Mouse (Mus musculus): ENCODE results near the gene Saal1. TPM values are rescaled to one million over a fixed set of nuclear protein-coding genes. Genes with fewer than 3 reads are reported as not detected.

The Saal1 gene
- polyA plus RNA-seq, 1 experiment from 2014 or later, result 27.8 TPM

- no peaks in the 10 kb centered on the region for H3K4me1 ChIP-seq
- no peak overlapping the region for H3K4me3 ChIP-seq (replicated peaks)
- H3K9ac ChIP-seq, result no peak overlapping the region
- 73% methylated on average over 5 of the region's 5 CpGs for WGBS
- ATAC-seq (ENCODE audit: insufficient number of reproducible peaks, low FRiP score, low TSS enrichment, low read depth), result no peak
- H3K27ac ChIP-seq (replicated peaks), result no peak overlapping the region
- H3K9me3 ChIP-seq (replicated peaks), result no peaks in the 10 kb centered on the region
- H3K36me3 ChIP-seq, result no peaks in the 10 kb centered on the region
- no peak overlapping the region for H3K4me2 ChIP-seq (replicated peaks)
- 0 out of 2 replicates have a peak, but pooled peaks cover 4% of the 10 kb centered on the region for H3K27me3 ChIP-seq
Measured at GRCm38 (mm10) chr7:46724396-46724795, 13.9 kb upstream of the Saal1 start.

GRCm38 (mm10) chr7:46723849-46724248 lies 13.4 kb upstream of the Saal1 start:
- ATAC-seq (ENCODE audit: insufficient number of reproducible peaks, low FRiP score, low TSS enrichment, low read depth), result no peak
- Histone ChIP-seq H3K36me3 (no peaks in the 10 kb centered on the region), H3K9me3 (replicated peaks) (no peaks in the 10 kb centered on the region), H3K27ac (replicated peaks) (no peak overlapping the region), H3K4me3 (replicated peaks) (no peak overlapping the region), H3K4me1 (no peaks in the 10 kb centered on the region), H3K4me2 (replicated peaks) (no peak overlapping the region), H3K9ac (no peak overlapping the region), H3K27me3 (0 out of 2 replicates have a peak, but pooled peaks cover 4% of the 10 kb centered on the region)
- 88% methylated on average over 3 of the region's 3 CpGs for WGBS

GRCm38 (mm10) chr7:46723354-46723753 lies 12.9 kb upstream of the Saal1 start:
- 92% methylated on average over 6 of the region's 6 CpGs for WGBS
- 0 out of 2 replicates have a peak, but pooled peaks cover 4% of the 10 kb centered on the region for H3K27me3 ChIP-seq
- no peak overlapping the region for H3K27ac ChIP-seq (replicated peaks)
- no peak for ATAC-seq (ENCODE audit: insufficient number of reproducible peaks, low FRiP score, low TSS enrichment, low read depth)
- H3K36me3 ChIP-seq, result no peaks in the 10 kb centered on the region
- no peak overlapping the region for H3K4me2 ChIP-seq (replicated peaks)
- no peak overlapping the region for H3K4me3 ChIP-seq (replicated peaks)
- H3K9ac ChIP-seq, result no peak overlapping the region
- no peaks in the 10 kb centered on the region for H3K4me1 ChIP-seq
- H3K9me3 ChIP-seq (replicated peaks), result no peaks in the 10 kb centered on the region

- Histone ChIP-seq H3K4me3 (replicated peaks) (no peak overlapping the region), H3K9me3 (replicated peaks) (no peaks in the 10 kb centered on the region), H3K36me3 (no peaks in the 10 kb centered on the region), H3K4me2 (replicated peaks) (no peak overlapping the region), H3K9ac (no peak overlapping the region), H3K4me1 (no peaks in the 10 kb centered on the region), H3K27ac (replicated peaks) (no peak overlapping the region), H3K27me3 (0 out of 2 replicates have a peak, but pooled peaks cover 4% of the 10 kb centered on the region)
- ATAC-seq (ENCODE audit: insufficient number of reproducible peaks, low FRiP score, low TSS enrichment, low read depth), result no peak
- WGBS, result 72% methylated on average over 9 of the region's 9 CpGs
Measured at GRCm38 (mm10) chr7:46720460-46720859, 10.0 kb upstream of the Saal1 start.

- 76% methylated on average over 7 of the region's 7 CpGs for WGBS
- Histone ChIP-seq H3K36me3 (no peaks in the 10 kb centered on the region), H3K4me1 (no peaks in the 10 kb centered on the region), H3K27me3 (0 out of 2 replicates have a peak, but pooled peaks cover 4% of the 10 kb centered on the region), H3K27ac (replicated peaks) (no peak overlapping the region), H3K9ac (no peak overlapping the region), H3K4me3 (replicated peaks) (no peak overlapping the region), H3K4me2 (replicated peaks) (no peak overlapping the region), H3K9me3 (replicated peaks) (no peaks in the 10 kb centered on the region)
- no peak for ATAC-seq (ENCODE audit: insufficient number of reproducible peaks, low FRiP score, low TSS enrichment, low read depth)
Measured at GRCm38 (mm10) chr7:46719526-46719925, 9.0 kb upstream of the Saal1 start.

- no peak for ATAC-seq (ENCODE audit: insufficient number of reproducible peaks, low FRiP score, low TSS enrichment, low read depth)
- WGBS, result 79% methylated on average over 7 of the region's 7 CpGs
- 0 out of 2 replicates have a peak, but pooled peaks cover 4% of the 10 kb centered on the region for H3K27me3 ChIP-seq
Measured at GRCm38 (mm10) chr7:46718591-46719270, 8.3 kb upstream of the Saal1 start.

GRCm38 (mm10) chr7:46716897-46717296 lies 6.4 kb upstream of the Saal1 start:
- Histone ChIP-seq H3K9me3 (replicated peaks) (no peaks in the 10 kb centered on the region), H3K4me1 (no peaks in the 10 kb centered on the region), H3K27me3 (0 out of 2 replicates have a peak, but pooled peaks cover 4% of the 10 kb centered on the region), H3K4me3 (replicated peaks) (no peak overlapping the region), H3K27ac (replicated peaks) (no peak overlapping the region), H3K4me2 (replicated peaks) (no peak overlapping the region), H3K36me3 (no peaks in the 10 kb centered on the region), H3K9ac (no peak overlapping the region)
- no peak for ATAC-seq (ENCODE audit: insufficient number of reproducible peaks, low FRiP score, low TSS enrichment, low read depth)
- WGBS, result 45% methylated on average over 5 of the region's 5 CpGs

More at GRCm38 (mm10) chr7:46718591-46719270, 8.3 kb upstream of the Saal1 start:
- no peaks in the 10 kb centered on the region for H3K4me1 ChIP-seq
- H3K4me2 ChIP-seq (replicated peaks), result no peak overlapping the region
- H3K9ac ChIP-seq, result no peak overlapping the region
- no peak overlapping the region for H3K4me3 ChIP-seq (replicated peaks)
- no peaks in the 10 kb centered on the region for H3K36me3 ChIP-seq
- no peak overlapping the region for H3K27ac ChIP-seq (replicated peaks)
- no peaks in the 10 kb centered on the region for H3K9me3 ChIP-seq (replicated peaks)

- Histone ChIP-seq H3K9ac (no peak within 1 kb of the TSS), H3K9me3 (replicated peaks) (no peaks in the 10 kb centered on the region), H3K27me3 (0 out of 2 replicates have a peak, but pooled peaks cover 3% of the 10 kb centered on the region), H3K4me2 (replicated peaks) (no peak within 1 kb of the TSS), H3K4me1 (no peaks in the 10 kb centered on the region), H3K27ac (replicated peaks) (no peak within 1 kb of the TSS), H3K36me3 (no peaks in the 10 kb centered on the region), H3K4me3 (replicated peaks) (no peak within 1 kb of the TSS)
- ATAC-seq (ENCODE audit: insufficient number of reproducible peaks, low FRiP score, low TSS enrichment, low read depth), result no peak
- WGBS, result 83% methylated on average over 5 of the region's 5 CpGs
Measured at GRCm38 (mm10) chr7:46715600-46715999, 5.1 kb upstream of the Saal1 start, which contains the start of gene Saa3. TSS of gene Saa3 (minus strand) at chr7:46715700.

- Histone ChIP-seq H3K27me3 (no peaks in the 10 kb centered on the region), H3K9me3 (replicated peaks) (no peaks in the 10 kb centered on the region), H3K4me1 (peaks cover 2% of the 10 kb centered on the region; the same call in 1 of the 2 replicates), H3K9ac (no peak overlapping the region), H3K4me3 (replicated peaks) (no peak overlapping the region), H3K36me3 (no peaks in the 10 kb centered on the region), H3K27ac (replicated peaks) (no peak overlapping the region), H3K4me2 (replicated peaks) (no peak overlapping the region)
- 30% methylated on average over 6 of the region's 6 CpGs for WGBS
- ATAC-seq (ENCODE audit: insufficient number of reproducible peaks, low FRiP score, low TSS enrichment, low read depth), result no peak
Measured at GRCm38 (mm10) chr7:46714518-46714917, 4.0 kb upstream of the Saal1 start.

GRCm38 (mm10) chr7:46712250-46712649 lies 1.8 kb upstream of the Saal1 start:
- H3K9ac ChIP-seq, result no peak overlapping the region

GRCm38 (mm10) chr7:46700521-46701025 lies 9.9 kb downstream of the Saal1 start:
- Histone ChIP-seq H3K27me3 (no peaks in the 10 kb centered on the region), H3K9ac (no peak overlapping the region), H3K4me3 (replicated peaks) (no peak overlapping the region), H3K9me3 (replicated peaks) (no peaks in the 10 kb centered on the region), H3K36me3 (peaks cover 89% of the 10 kb centered on the region), H3K27ac (replicated peaks) (no peak overlapping the region), H3K4me1 (no peaks in the 10 kb centered on the region), H3K4me2 (replicated peaks) (no peak overlapping the region)
- ATAC-seq (ENCODE audit: insufficient number of reproducible peaks, low FRiP score, low TSS enrichment, low read depth), result no peak
- 91% methylated on average over 6 of the region's 6 CpGs for WGBS

More at GRCm38 (mm10) chr7:46712250-46712649, 1.8 kb upstream of the Saal1 start:
- no peak for ATAC-seq (ENCODE audit: insufficient number of reproducible peaks, low FRiP score, low TSS enrichment, low read depth)
- no peak overlapping the region for H3K27ac ChIP-seq (replicated peaks)
- H3K4me3 ChIP-seq (replicated peaks), result no peak overlapping the region
- H3K4me1 ChIP-seq, result peaks cover 6% of the 10 kb centered on the region; the same call in 1 of the 2 replicates
- no peak overlapping the region for H3K4me2 ChIP-seq (replicated peaks)
- H3K27me3 ChIP-seq, result no peaks in the 10 kb centered on the region
- H3K36me3 ChIP-seq, result peaks cover 4% of the 10 kb centered on the region; the same call in 1 of the 2 replicates
- no peaks in the 10 kb centered on the region for H3K9me3 ChIP-seq (replicated peaks)
- 74% methylated on average over 6 of the region's 6 CpGs for whole genome bisulfite sequencing

Measured in embryonic facial prominence, embryonic 15.5 days (tissue).